Mouse (Mus musculus) forelimb bud, embryonic 11.5 days (tissue): ENCODE data around the gene Dimt1.
"Not testable (repeated sequence)": the region's sequence is repeated elsewhere in the genome, so short reads cannot be mapped to it uniquely, and the experiment has no call there.

Experiments
- DNase-seq: peaks from one replicate; pipeline ENCODE4 v3.0.0-alpha.2; 2012; ENCODE audit warnings: low read depth, low spot score

Dimt1 gene

DNA sequence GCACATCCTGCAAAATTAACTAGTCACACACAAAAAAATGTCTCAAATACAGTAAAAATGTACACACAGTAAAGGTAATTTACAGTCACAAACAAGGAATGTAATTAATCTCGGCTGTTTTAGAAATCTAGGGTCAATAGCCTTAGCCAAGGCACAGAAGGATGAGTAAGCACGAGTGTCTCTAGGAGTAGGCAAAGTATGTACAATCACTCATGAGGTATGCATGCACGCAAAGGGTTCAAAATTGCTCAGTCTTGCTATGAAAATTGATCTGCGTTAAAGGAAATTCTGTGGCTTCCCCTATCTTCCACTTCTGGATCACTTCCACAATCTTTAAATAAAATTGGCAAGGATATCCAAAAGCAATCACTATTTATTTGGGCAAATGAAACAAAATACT is 14.6 kb downstream of the Dimt1 start:
- no peak for DNase-seq

DNA sequence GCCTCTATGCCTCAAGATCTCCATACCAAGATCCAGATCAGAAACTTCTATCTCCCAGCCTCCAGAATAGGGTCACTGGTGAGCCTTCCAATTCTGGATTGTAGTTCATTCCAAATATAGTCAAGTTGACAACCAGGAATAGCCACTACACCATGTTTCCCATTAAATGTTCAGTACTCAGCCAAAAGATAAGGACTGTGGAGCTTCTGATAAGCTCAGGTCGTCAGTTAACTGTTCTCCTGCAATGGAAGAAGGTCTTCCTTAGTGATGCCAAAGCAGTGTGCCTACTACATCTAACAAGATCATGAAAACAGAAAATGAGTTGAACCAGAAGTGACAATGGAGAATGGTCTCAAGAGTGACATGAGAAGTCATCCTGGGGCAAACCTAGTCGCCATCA is 50.0 kb downstream of the Dimt1 start:
- DNase-seq = no peak

DNA sequence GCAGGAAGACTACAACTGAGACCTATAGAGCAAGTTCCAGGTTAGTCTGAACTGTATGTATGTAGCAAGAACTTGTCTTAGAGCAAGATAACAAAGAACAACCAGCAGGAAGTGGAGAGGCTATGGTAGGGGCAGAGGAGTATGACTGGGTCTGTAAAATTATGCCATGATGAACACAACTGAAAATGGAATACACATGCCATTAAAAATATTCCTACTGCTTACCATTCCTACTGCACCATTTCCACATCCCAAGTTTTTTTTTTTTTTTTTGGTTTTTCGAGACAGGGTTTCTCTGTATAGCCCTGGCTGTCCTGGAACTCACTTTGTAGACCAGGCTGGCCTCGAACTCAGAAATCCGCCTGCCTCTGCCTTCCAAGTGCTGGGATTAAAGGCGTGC is 50.6 kb downstream of the Dimt1 start:
- DNase-seq = not testable (repeated sequence)

DNA sequence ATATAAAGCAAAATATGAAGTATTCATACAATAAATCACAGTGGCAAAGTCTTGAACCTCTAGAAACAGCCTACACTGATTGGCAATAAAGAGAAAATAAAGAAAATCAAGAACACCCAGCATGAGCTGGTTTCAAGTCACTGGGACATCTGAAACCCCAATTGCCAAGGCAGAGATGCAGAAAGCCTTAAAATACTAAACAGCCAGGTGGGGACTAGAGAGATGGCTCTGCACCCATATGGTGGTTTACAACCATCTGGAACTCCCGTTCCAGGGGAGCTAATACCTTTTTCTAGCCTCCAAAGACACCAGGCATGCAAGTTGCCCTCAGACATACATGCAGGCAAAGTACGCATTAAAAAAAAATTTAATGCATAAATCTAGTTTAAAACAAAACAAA is 51.1 kb downstream of the Dimt1 start:
- DNase-seq = no peak

DNA sequence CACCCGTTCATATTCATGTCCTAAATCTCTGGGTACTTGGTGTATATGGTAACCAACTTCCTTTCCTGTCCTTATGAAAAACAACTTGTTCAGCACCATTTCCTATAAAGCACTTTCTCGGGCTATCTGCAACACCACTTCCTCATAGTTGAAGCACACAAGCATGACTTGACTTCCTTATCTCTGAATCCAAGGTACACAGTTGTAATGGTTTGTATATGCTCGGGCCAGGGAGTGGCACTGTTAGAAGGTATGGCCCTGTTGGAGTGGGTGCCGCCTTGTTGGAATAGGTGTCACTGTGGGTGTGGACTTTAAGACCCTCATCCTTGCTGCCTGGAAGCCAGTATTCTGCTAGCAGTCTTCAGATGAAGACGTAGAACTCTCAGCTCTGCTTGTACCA is 51.7 kb downstream of the Dimt1 start:
- no peak for DNase-seq

DNA sequence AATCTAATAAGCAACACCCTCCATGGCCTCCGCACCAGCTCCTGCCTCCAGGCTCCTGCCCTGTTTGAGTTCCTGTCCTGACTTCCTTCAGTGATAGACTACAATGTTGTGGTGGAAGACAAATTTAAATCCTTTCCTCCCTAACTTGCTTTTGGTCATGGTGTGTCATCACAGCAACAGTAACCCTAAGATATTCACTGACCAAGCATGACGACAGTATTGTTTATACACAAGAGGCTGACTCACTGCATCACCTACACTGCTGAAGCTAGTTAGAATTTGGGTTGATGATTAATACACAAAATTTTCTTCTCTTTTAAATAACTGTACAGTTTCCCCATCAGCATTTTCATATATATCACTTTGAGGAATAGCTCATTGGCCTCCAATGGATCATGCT is 56.3 kb downstream of the Dimt1 start:
- DNase-seq = no peak

DNA sequence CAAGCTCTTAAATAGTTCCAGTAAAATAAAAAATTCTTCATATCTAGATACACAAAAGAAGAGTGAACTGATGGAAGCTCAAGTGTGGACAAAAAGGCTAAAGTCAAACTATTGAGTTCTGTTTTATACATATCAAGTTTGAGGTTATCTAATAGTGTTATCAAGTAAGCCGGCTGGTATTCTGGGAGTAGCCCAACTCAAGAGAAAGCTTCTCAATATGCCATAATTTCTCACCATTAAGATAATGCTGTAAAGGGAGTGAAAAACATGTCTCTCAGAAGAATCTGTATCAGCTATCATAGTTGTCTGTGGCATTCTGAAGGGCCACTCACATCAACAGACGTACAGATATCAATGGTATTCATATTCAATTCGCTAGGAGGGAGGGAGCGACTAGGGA is 61.2 kb downstream of the Dimt1 start:
- no peak for DNase-seq
